Mouse (Mus musculus): ENCODE results near the gene Fbxo48.

Fbxo48 gene

GRCm38 (mm10) chr11:16972027-16972426 lies 20.9 kb downstream of the Fbxo48 start:
- no peak for DNase-seq

DNA sequence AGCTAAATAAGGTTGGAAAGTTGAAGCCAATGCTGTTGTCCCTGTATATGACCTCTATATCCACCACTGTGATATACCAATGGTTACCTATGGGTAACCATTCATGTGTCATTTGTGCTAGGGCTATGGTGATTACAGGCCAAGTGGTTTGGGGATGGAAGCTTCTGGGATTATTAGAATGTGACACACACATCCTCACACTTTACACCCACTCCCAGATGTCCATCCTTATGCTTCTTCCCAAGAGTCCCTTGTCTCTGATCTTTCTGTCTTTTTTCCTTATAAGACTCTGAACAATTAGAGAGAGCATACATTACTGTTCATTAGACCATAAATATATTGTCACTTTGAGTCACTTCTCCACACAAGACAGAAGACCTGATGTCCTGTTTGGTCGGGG lies 21.9 kb downstream of the Fbxo48 start:
- DNase-seq: no peak

- DNase-seq: no peak
These were observed 25.8 kb downstream of the Fbxo48 start for GRCm38 (mm10) chr11:16976937-16977336.

DNA sequence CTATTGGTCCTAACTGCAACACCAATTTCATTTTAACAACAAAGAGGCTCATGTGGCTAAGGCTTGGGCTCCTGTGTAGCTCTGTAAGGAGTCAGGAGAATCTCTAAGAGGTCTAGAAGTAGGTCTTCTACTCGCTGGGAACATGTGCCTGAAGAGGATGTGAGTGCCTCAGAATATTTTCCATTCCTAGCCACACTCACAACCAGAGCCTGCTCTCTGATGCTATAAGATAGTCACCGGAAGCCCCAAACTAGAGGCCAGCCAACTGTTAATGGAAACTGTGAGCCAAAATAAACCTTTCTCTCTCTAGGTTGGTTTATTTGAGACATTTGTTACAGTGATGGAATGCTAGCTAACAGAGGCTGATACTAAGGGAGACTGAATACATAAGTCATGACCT lies 26.4 kb downstream of the Fbxo48 start:
- DNase-seq: no peak

DNA sequence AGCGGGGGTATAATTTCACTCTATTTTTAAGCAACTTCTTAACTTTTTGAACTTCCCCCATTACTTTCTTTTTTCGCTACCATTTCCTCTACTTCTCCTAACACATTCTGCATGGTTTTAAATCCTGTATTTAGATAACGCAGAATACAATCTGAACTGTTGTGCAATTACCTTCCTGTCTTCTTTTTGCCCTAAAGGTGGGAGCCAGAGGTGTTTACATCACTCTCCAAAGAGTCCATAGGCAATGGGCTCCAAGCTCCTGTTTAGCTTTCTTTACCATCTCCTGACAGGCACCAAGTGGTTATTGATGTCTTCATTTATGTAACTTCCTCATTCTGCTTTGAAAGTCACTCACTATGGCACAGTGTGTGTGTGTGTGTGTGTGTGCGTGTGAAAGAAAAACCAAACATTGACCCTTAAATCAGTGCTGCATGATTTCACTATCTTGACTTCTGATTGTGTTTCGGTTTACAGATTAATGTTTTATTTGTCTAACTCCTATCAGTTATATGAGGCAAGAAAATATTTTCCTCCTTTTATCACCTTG lies 27.1 kb downstream of the Fbxo48 start:
- no peak for DNase-seq

DNA sequence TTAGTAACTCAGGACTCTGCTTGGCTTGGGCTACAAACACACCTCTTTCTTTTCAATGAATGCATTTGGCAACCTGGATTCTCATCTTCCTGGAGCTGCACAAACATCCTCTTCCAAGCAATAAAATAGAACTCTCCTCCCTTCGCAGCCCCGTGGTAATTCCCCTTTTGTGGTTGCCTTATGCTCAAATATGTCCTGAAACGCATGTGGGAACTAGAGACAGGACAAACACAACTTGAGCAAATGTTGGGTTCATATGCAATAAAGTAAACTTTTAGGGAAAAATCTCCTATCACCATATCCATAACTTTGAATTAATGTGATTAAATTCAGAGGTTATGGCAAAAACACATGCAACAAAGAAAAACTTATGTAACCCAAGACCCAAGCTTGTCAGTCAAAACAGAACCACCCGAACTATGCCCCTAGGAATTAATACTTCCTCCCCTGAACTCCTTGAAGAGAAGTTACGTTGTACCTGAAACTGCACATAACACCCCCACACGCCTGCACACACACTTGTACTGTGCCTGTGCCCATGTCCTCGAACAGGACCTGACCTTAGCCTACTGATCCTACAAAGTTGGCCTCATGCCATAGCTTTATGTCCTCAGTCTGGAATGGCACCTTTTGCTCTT lies 35.5 kb downstream of the Fbxo48 start:
- DNase-seq: no peak

- no peak for DNase-seq
These were observed 36.7 kb downstream of the Fbxo48 start for GRCm38 (mm10) chr11:16987745-16988328.

- no peak for DNase-seq
These were observed 38.7 kb downstream of the Fbxo48 start for GRCm38 (mm10) chr11:16989885-16990284.

DNA sequence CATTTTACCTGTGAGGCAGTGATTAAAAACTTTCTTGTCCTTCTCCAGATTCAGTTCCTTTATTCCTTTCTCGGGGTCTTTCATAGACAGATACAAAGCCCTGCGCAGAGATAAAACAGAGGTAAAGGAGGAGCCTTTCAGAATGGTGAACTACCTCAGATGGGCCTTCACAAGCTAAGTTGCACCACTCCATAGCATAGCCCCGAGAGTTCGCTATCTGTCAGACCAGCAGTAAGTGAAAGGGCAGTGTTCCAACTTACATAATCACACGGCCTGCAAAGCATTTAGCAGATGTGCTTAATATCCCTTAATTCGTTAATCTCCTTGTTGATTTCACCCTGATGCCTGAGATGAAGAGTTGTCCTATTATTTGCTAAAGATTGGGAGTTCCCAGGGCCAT lies 41.7 kb downstream of the Fbxo48 start:
- DNase-seq: no peak

- no peak for DNase-seq
These were observed 45.6 kb downstream of the Fbxo48 start for GRCm38 (mm10) chr11:16996818-16997217.

DNA sequence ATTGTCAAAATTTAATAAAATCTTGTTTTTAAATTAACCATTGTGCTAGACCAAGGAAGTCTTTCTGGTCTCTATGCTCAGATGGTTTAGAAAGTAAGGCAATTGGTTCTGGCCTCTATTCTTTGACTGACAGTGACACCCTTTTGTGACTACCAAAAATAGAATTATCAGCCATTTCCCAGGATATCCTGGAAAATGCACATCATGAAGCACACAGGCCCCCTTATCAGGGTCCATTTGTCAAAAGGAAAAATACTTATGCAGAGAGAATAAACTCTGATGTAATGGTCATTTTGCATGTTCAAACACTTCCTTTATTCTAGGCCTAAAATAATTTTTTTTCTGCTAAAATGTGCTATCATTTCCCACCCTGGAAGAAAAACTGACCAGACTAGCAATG lies 46.3 kb downstream of the Fbxo48 start:
- no peak for DNase-seq

GRCm38 (mm10) chr11:16999387-16999786 lies 48.2 kb downstream of the Fbxo48 start:
- no peak for DNase-seq

GRCm38 (mm10) chr11:16999933-17000332 lies 48.8 kb downstream of the Fbxo48 start:
- DNase-seq: no peak

GRCm38 (mm10) chr11:17000353-17001334 lies 49.5 kb downstream of the Fbxo48 start:
- no peak for DNase-seq

GRCm38 (mm10) chr11:17002739-17003373 lies 51.7 kb downstream of the Fbxo48 start:
- DNase-seq: no peak

DNA sequence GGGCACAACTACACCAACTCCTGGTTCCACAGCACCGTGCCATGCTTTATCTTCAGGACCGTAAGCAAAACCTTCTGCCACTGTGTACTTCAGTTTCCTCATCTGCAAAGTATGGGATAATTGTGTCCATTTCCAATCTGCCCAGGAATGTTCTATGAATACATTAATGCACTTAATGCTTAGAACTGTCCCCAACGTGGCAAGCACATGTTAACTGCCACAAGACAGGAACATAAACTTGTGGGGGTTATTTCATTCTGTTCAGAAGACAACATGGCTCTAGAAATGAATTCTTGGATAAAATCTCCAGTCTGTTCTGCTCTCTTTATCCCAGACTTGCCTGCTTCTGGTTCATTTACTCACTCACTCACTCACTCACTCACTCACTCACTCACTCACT lies 52.6 kb downstream of the Fbxo48 start:
- no peak for DNase-seq
